Mouse (Mus musculus) limb, embryonic 10.5 days (tissue): ENCODE results near the gene Mxra7. TPM values are rescaled to one million over a fixed set of nuclear protein-coding genes. Genes with fewer than 3 reads are reported as not detected.
A peak's percentile ranks its signal among the peaks of the same experiment; 100 is the strongest.

ENCODE experiments used
- DNase-seq: peaks from one replicate; pipeline ENCODE4 v3.0.0-alpha.2; 2017; ENCODE audit warnings: low spot score
- H3K27ac ChIP-seq: fragments of 300-500 bp; sonication (generic); 2 replicates; pipeline ENCODE4 v1.5.1; 2016; ENCODE audit warnings: mild to moderate bottlenecking
- H3K27me3 ChIP-seq: fragments of 300-500 bp; sonication (generic); 2 replicates; pipeline ENCODE4 v1.6.1; 2016; ENCODE audit warnings: low read depth, mild to moderate bottlenecking; ENCODE audit not compliant: poor library complexity, severe bottlenecking
- H3K36me3 ChIP-seq: fragments of 300-500 bp; sonication (generic); 2 replicates; pipeline ENCODE4 v1.6.1; 2016; ENCODE audit warnings: mild to moderate bottlenecking, moderate library complexity
- H3K4me1 ChIP-seq: fragments of 300-500 bp; sonication (generic); 2 replicates; pipeline ENCODE4 v1.6.1; 2016
- H3K4me3 ChIP-seq: fragments of 300-500 bp; sonication (generic); 2 replicates; pipeline ENCODE4 v1.5.1; 2016; ENCODE audit warnings: mild to moderate bottlenecking, moderate library complexity
- H3K9me3 ChIP-seq: fragments of 300-500 bp; sonication (generic); replicated peaks from 2 replicates; pipeline ENCODE4 v1.6.1; 2016; ENCODE audit warnings: mild to moderate bottlenecking
- WGBS: fragments of 180-500 bp; shearing (Covaris S2); methylation state at CpG from one replicate; pipeline ENCODE4 v1.1.7; 2016; 5-methylcytosine and 5-hydroxymethylcytosine counted together
- polyA plus RNA-seq: library from polyadenylated mRNA; unstranded; fragments of >200 nt; fragmentation: Nextera tagmentation; extraction: Ambion mirVana; gene quantifications from 2 replicates; pipeline ENCODE4 v1.2.1, GENCODE M21; 2016

Gene Mxra7
- polyA plus RNA-seq: 13.9 and 14.9 TPM in 2 replicates

DNA sequence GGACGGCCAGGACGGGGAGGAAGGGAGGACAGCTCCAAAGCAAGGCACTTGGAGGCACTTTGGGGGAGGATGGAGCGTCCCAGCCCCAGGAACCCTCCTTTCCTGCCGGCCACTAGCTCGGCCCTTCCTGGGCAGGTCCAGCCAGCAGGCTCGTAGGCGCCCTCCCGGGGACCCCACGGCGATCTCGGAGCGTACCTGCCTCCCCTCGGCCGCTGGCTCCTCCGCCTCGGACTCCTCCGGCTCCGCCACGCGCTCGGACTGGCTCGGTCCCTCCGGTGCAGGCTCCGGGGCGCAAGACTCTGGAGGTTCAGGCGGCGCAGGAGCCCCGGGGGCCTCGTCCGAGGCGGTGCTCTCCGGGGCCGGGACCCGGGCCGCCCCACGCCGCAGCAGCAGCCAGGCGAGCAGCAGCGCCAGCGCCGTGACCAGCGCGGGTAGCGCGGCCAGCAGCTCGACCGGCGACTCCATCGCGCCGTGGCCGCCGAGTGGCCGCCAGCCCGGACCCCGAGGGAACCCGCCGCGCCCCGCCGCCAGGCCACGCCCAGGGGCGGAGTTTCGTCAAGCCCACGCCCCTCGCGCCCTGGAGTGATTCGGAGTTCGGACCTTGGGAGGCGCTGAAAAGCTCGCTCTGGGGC, at the start of gene Mxra7:
Gene Mxra7, minus strand, starts transcription at position 513 of the 632 bp plus-strand sequence.
- Histone ChIP-seq H3K27ac (peak within 1 kb of the TSS; percentile 89), H3K36me3 (peaks cover 18% of the 10 kb centered on the region), H3K4me1 (peaks cover 46% of the 10 kb centered on the region), H3K9me3 (no peaks in the 10 kb centered on the region), H3K27me3 (no peaks in the 10 kb centered on the region), H3K4me3 (peak within 1 kb of the TSS; percentile 81)
- WGBS: under 1% methylated on average over 71 of the region's 71 CpGs
- DNase-seq: peak; percentile 91

DNA sequence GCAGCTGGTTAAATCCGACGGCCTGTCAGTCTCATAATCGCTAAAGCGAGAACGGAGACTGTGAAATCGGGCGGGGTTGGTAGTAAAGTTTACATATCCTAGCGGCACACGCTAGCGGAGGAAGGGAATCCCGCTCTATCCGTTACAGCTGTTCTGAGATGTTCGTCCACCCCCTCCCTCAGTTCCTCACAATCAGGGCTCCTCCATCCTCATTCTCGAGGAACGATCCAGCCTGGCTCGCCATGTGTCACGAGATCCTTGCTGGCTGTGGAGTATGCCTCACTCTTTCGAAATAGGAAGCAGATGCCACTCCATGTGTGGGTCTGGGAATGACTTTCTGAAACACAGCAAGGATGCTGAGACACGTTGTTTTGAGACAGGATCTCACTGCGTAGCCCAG, 46.1 kb upstream of the Mxra7 start:
- Histone ChIP-seq H3K9me3 (no peaks in the 10 kb centered on the region), H3K27ac (no peak overlapping the region), H3K27me3 (no peaks in the 10 kb centered on the region), H3K4me1 (0 out of 2 replicates have a peak, but pooled peaks cover 3% of the 10 kb centered on the region), H3K4me3 (no peak overlapping the region), H3K36me3 (peaks cover 54% of the 10 kb centered on the region)
- DNase-seq: no peak
- 92% methylated on average over 20 of the region's 20 CpGs for WGBS

DNA sequence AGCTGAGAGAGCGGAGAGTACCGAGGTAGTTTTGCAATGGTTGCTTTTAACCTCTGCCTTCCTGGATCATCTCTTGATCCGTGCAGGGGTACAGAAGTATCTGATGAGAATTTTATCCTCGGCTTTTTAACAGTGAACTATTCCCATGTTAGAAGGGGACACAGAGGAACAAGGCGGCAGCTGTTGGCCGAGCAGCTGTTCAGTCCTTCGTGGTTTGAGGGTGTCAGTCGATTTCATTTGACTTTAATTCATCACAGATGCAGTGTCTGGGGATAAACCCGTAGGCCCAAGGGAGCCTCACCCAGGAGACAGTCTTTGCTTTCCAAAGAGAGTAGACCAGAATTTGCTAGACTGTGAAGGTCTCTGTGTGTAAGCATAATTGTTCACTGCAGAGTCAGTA, 43.7 kb upstream of the Mxra7 start:
- 82% methylated on average over 9 of the region's 9 CpGs for WGBS
- H3K27ac ChIP-seq: no peak overlapping the region
- H3K4me3 ChIP-seq: no peak overlapping the region
- H3K36me3 ChIP-seq: peaks cover 59% of the 10 kb centered on the region
- H3K9me3 ChIP-seq: no peaks in the 10 kb centered on the region
- 0 out of 2 replicates have a peak, but pooled peaks cover 3% of the 10 kb centered on the region for H3K4me1 ChIP-seq
- no peak for DNase-seq
- H3K27me3 ChIP-seq: no peaks in the 10 kb centered on the region

- DNase-seq: no peak
- Histone ChIP-seq H3K9me3 (no peaks in the 10 kb centered on the region), H3K4me1 (0 out of 2 replicates have a peak, but pooled peaks cover 3% of the 10 kb centered on the region), H3K4me3 (no peak overlapping the region), H3K27me3 (no peaks in the 10 kb centered on the region), H3K36me3 (peaks cover 68% of the 10 kb centered on the region), H3K27ac (no peak overlapping the region)
- WGBS: 95% methylated on average over 4 of the region's 4 CpGs
Observed at GRCm38 (mm10) chr11:116869641-116870040, 41.8 kb upstream of the Mxra7 start.

GRCm38 (mm10) chr11:116869223-116869622, 41.4 kb upstream of the Mxra7 start:
- no peak overlapping the region for H3K4me3 ChIP-seq
- H3K4me1 ChIP-seq: 0 out of 2 replicates have a peak, but pooled peaks cover 2% of the 10 kb centered on the region
- H3K27me3 ChIP-seq: no peaks in the 10 kb centered on the region
- 82% methylated on average over 8 of the region's 8 CpGs for WGBS
- H3K27ac ChIP-seq: no peak overlapping the region
- no peak for DNase-seq
- peaks cover 68% of the 10 kb centered on the region for H3K36me3 ChIP-seq
- no peaks in the 10 kb centered on the region for H3K9me3 ChIP-seq

GRCm38 (mm10) chr11:116868129-116868528, 40.3 kb upstream of the Mxra7 start:
- Histone ChIP-seq H3K27ac (no peak overlapping the region), H3K36me3 (peaks cover 67% of the 10 kb centered on the region), H3K4me1 (no peaks in the 10 kb centered on the region), H3K9me3 (no peaks in the 10 kb centered on the region), H3K4me3 (no peak overlapping the region), H3K27me3 (no peaks in the 10 kb centered on the region)
- no peak for DNase-seq
- WGBS: 71% methylated on average over 3 of the region's 3 CpGs

DNA sequence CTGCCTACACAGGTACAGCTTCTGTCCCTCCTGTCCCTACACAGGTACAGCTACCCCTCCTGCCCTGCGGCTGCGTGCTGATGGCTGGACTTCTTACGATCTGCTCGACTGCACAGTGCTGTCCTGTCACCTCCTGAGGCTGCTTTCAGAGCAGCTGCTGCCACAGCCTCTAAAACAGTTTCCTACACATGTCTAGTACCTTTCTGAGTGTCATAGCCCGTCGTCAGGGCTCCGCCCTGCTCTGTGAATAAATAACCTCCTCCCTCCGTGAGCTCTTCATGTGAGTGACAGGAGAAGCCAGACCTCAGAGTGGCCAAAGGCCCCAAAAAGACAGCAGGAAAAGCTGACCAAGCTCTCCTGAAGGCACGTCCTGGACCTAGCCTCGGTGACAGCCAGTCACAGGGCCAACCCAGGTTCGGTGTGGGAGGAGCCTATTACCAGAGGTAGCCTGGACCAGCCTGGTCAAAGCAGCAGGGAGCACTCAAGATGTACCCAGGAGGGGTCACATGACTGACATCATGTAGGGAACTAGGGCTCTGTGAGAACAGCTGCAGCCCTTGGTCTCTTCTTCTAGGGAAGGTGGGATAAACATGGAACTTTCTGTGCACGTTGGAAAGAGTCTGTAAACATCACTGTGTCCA, 38.2 kb upstream of the Mxra7 start:
- Histone ChIP-seq H3K4me3 (no peak overlapping the region), H3K36me3 (peaks cover 69% of the 10 kb centered on the region), H3K27me3 (no peaks in the 10 kb centered on the region), H3K4me1 (no peaks in the 10 kb centered on the region), H3K9me3 (no peaks in the 10 kb centered on the region), H3K27ac (no peak overlapping the region)
- DNase-seq: no peak
- WGBS: 82% methylated on average over 12 of the region's 12 CpGs

DNA sequence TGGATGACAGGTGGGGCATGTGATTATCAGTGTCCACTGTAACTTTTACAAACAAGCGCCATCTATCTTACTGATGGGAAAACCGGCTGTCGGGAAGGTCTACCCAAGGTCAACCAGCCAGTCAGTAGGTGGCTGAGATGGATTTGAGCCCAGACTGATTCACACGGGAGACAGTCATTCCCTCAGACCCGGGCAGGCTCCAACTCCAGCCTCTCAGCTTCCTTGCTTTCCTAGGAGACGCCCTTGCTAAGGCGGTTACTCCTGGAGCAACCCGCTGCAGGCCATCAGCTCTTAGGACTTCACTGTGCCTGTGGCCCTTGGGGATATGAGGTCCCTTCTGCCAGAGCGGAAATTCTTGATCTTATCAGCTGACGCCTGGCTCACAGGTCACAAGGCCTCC, 36.6 kb upstream of the Mxra7 start:
- 73% methylated on average over 10 of the region's 10 CpGs for WGBS
- Histone ChIP-seq H3K27me3 (no peaks in the 10 kb centered on the region), H3K36me3 (peaks cover 75% of the 10 kb centered on the region), H3K4me1 (no peaks in the 10 kb centered on the region), H3K9me3 (no peaks in the 10 kb centered on the region), H3K27ac (no peak overlapping the region), H3K4me3 (no peak overlapping the region)
- no peak for DNase-seq

DNA sequence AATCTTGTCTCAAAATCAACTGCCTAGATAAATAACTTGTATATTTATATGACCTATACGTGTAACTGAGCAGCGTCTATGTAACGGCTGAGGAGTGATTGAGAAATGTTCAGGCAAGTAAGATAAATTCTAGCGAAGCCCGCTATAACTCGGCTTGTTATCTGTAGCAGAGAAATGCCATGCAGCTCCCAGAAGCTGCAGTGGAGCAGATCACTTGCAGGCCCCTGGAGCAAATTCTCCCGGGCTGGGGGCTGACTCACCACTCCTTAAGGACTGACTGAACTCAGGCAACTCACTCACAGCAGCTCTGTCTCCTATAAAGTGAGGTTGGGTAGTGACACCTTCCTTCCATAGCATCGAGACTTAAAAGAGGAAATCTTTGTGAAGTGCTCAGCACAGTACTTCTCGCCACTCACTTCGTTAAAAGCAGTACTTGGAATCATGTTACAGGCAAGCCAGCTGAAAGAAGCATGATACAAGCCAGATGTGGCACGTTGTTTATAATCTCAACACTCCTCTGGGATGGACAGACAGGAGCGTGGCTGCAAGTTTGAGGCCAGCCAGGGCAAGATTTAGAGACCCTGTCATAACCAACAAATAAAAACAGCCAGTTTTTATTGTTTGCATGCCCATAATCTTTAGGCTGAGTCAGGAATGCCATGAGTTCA, 29.5 kb upstream of the Mxra7 start:
- H3K27me3 ChIP-seq: no peaks in the 10 kb centered on the region
- no peaks in the 10 kb centered on the region for H3K9me3 ChIP-seq
- H3K36me3 ChIP-seq: peaks cover 31% of the 10 kb centered on the region
- peak overlapping the region; percentile 21; the same call in 1 of the 2 replicates for H3K27ac ChIP-seq
- peak; percentile 57 for DNase-seq
- 44% methylated on average over 12 of the region's 12 CpGs for WGBS
- H3K4me3 ChIP-seq: no peak overlapping the region
- H3K4me1 ChIP-seq: peaks cover 26% of the 10 kb centered on the region

DNA sequence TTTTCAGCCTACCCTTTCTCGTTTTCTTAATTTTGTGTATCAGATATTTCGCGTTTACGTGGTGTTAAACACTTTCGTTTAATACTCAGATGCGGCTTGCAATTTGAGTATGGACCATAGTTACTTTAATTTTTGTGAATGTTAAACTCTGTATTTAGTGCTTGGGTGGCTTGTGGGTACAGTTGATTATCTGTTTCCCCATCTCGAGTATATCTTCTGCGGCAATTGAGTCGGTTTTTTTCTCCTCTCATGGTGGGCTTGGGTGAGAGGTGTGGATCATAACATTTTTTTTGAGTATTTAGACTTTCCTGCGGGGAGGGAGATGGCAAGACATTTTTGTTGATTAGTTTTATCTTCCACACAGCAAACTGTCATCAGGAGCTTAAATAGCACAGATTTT, 26.4 kb upstream of the Mxra7 start:
- Histone ChIP-seq H3K27ac (0 out of 2 replicates have a peak overlapping the region, but pooled peaks have one; percentile 97), H3K27me3 (no peaks in the 10 kb centered on the region), H3K9me3 (no peaks in the 10 kb centered on the region), H3K4me1 (peaks cover 37% of the 10 kb centered on the region), H3K36me3 (peaks cover 34% of the 10 kb centered on the region), H3K4me3 (peak overlapping the region; percentile 93)
- no peak for DNase-seq
- WGBS: 49% methylated on average over 10 of the region's 10 CpGs

DNA sequence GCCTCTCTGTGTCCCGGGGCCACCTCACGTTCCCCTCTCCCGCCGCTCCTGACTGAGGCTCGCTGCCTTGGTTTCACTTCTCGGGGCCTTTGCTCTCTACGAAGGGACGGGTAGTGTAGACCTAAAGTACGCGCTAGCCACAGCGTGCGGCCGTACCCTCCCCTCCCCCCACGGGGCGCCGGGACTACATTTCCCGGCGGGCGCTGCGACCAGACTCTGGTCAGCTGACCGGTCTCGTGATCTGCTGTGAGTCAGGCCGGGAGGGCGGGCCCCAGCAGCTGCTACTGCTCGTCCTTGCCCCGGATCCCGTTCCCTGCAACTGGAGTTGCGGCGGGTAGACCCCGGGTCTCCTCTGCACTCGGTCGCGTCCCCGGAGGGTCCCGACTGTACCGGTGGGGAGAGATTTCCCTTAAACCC, 25.7 kb upstream of the Mxra7 start:
- no peaks in the 10 kb centered on the region for H3K9me3 ChIP-seq
- peak overlapping the region; percentile 97 for H3K27ac ChIP-seq
- H3K4me1 ChIP-seq: peaks cover 37% of the 10 kb centered on the region
- H3K27me3 ChIP-seq: no peaks in the 10 kb centered on the region
- H3K4me3 ChIP-seq: peak overlapping the region; percentile 93
- H3K36me3 ChIP-seq: peaks cover 39% of the 10 kb centered on the region
- DNase-seq: peak; percentile 99
- under 1% methylated on average over 36 of the region's 36 CpGs for WGBS

DNA sequence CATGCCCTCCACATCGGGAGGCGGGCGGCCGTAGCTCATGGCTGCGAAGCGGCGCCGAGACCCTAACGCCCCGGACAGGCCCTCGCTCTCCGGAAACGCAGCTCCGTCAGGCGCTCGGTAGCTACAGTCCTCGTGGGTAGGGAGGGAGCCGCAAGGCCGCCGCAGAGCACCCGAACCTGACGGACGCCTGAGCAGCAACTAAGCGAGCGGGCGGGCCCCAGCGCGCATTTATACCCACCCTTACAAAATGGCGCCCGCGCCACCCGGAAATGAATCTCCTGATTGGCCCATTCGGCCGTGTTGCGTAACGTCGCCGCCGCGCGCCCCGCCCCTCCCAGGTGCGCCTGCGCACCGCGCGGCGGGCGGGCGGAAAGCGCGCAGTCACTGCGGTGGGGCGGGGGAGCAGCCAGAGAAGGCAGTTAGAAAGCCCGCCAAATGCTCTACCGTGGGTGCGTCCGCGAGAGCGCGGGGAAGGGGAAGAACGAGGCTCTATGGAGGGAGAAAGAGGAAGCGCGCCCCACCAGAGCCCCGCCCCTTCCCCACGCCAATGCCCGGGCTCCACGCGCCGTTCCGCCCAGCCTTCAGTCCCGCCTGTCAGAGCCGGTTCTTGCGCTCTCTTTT, 25.2 kb upstream of the Mxra7 start, which contains the start of gene Srsf2:
Gene Srsf2, minus strand, starts transcription at position 204 of the 621 bp plus-strand sequence.
- peaks cover 37% of the 10 kb centered on the region for H3K4me1 ChIP-seq
- peak; percentile 98 for DNase-seq
- peak within 1 kb of the TSS; percentile 97 for H3K27ac ChIP-seq
- H3K27me3 ChIP-seq: no peaks in the 10 kb centered on the region
- under 1% methylated on average over 74 of the region's 74 CpGs for WGBS
- peak within 1 kb of the TSS; percentile 93 for H3K4me3 ChIP-seq
- H3K9me3 ChIP-seq: no peaks in the 10 kb centered on the region
- peaks cover 42% of the 10 kb centered on the region for H3K36me3 ChIP-seq
